Mouse (Mus musculus) heart, embryonic 10.5 days (tissue): ENCODE data around the gene Nmrk1. TPM values are rescaled to one million over a fixed set of nuclear protein-coding genes. Genes with fewer than 3 reads are reported as not detected.
"Not testable (repeated sequence)": the region's sequence is repeated elsewhere in the genome, so short reads cannot be mapped to it uniquely, and the experiment has no call there.

Source experiments
- DNase-seq: peaks from one replicate; pipeline ENCODE4 v3.0.0-alpha.2; 2017; ENCODE audit warnings: low spot score
- H3K27ac ChIP-seq: fragments of 300-500 bp; sonication (generic); 2 replicates; pipeline ENCODE4 v1.5.1; 2016; ENCODE audit warnings: mild to moderate bottlenecking
- H3K27me3 ChIP-seq: fragments of 300-500 bp; sonication (generic); 2 replicates; pipeline ENCODE4 v1.6.1; 2016; ENCODE audit warnings: mild to moderate bottlenecking; ENCODE audit not compliant: poor library complexity, insufficient read depth, severe bottlenecking
- H3K36me3 ChIP-seq: fragments of 300-500 bp; sonication (generic); 2 replicates; pipeline ENCODE4 v1.6.1; 2016; ENCODE audit warnings: mild to moderate bottlenecking, moderate library complexity
- H3K4me1 ChIP-seq: fragments of 300-500 bp; sonication (generic); 2 replicates; pipeline ENCODE4 v1.6.1; 2016; ENCODE audit warnings: mild to moderate bottlenecking
- H3K4me3 ChIP-seq: fragments of 300-500 bp; sonication (generic); 2 replicates; pipeline ENCODE4 v1.5.1; 2016; ENCODE audit warnings: mild to moderate bottlenecking, moderate library complexity
- H3K9me3 ChIP-seq: fragments of 300-500 bp; sonication (generic); 2 replicates; pipeline ENCODE4 v1.6.1; 2016; ENCODE audit warnings: mild to moderate bottlenecking, moderate library complexity
- WGBS: fragments of 180-500 bp; shearing (Covaris S2); methylation state at CpG from one replicate; pipeline ENCODE4 v1.1.7; 2016; 5-methylcytosine and 5-hydroxymethylcytosine counted together
- polyA plus RNA-seq: library from polyadenylated mRNA; unstranded; fragments of >200 nt; fragmentation: Nextera tagmentation; extraction: Ambion mirVana; gene quantifications from 2 replicates; pipeline ENCODE4 v1.2.1, GENCODE M21; 2016

Nmrk1 gene
- 6.0 and 6.7 TPM in 2 replicates for polyA plus RNA-seq

GRCm38 (mm10) chr19:18631644-18632219 lies at the start of gene Nmrk1, which contains the start of gene Ostf1:
Nmrk1 (plus strand) TSS chr19:18631950.
Ostf1 (minus strand) TSS chr19:18631823.
- Histone ChIP-seq H3K9me3 (no peaks in the 10 kb centered on the region), H3K4me3 (peak within 1 kb of the TSS; percentile 84), H3K27ac (peak within 1 kb of the TSS; percentile 89), H3K36me3 (no peaks in the 10 kb centered on the region), H3K4me1 (no peaks in the 10 kb centered on the region), H3K27me3 (peaks cover 14% of the 10 kb centered on the region)
- peak; percentile 97 for DNase-seq
- WGBS, result under 1% methylated on average over 51 of the region's 51 CpGs

GRCm38 (mm10) chr19:18582226-18582625 lies 49.5 kb upstream of the Nmrk1 start:
- H3K4me1 ChIP-seq, result no peaks in the 10 kb centered on the region; the same call in 1 of the 2 replicates
- H3K27ac ChIP-seq, result no peak overlapping the region
- H3K27me3 ChIP-seq, result no peaks in the 10 kb centered on the region
- peaks cover 5% of the 10 kb centered on the region; the same call in 1 of the 2 replicates for H3K36me3 ChIP-seq
- H3K4me3 ChIP-seq, result no peak overlapping the region
- DNase-seq, result no peak
- 91% methylated on average over 9 of the region's 9 CpGs for whole genome bisulfite sequencing
- H3K9me3 ChIP-seq, result no peaks in the 10 kb centered on the region

- no peak for DNase-seq
- Histone ChIP-seq H3K27me3 (no peaks in the 10 kb centered on the region), H3K4me3 (no peak overlapping the region), H3K36me3 (peaks cover 5% of the 10 kb centered on the region; the same call in 1 of the 2 replicates), H3K27ac (no peak overlapping the region), H3K4me1 (no peaks in the 10 kb centered on the region; the same call in 1 of the 2 replicates), H3K9me3 (no peaks in the 10 kb centered on the region)
- WGBS, result 84% methylated on average over 6 of the region's 6 CpGs
Measured at GRCm38 (mm10) chr19:18582887-18583286, 48.9 kb upstream of the Nmrk1 start.

- Histone ChIP-seq H3K4me3 (no peak overlapping the region), H3K27ac (no peak overlapping the region), H3K27me3 (no peaks in the 10 kb centered on the region), H3K9me3 (no peaks in the 10 kb centered on the region), H3K4me1 (no peaks in the 10 kb centered on the region), H3K36me3 (peaks cover 5% of the 10 kb centered on the region; the same call in 1 of the 2 replicates)
- WGBS, result 88% methylated on average over 4 of the region's 4 CpGs
- no peak for DNase-seq
Measured at GRCm38 (mm10) chr19:18583706-18584105, 48.0 kb upstream of the Nmrk1 start.

- Histone ChIP-seq H3K27me3 (no peaks in the 10 kb centered on the region), H3K36me3 (peaks cover 9% of the 10 kb centered on the region; the same call in 1 of the 2 replicates), H3K4me1 (no peaks in the 10 kb centered on the region), H3K4me3 (no peak overlapping the region), H3K27ac (no peak overlapping the region), H3K9me3 (no peaks in the 10 kb centered on the region)
- DNase-seq, result no peak
- WGBS, result 88% methylated on average over 7 of the region's 7 CpGs
Measured at GRCm38 (mm10) chr19:18584621-18585020, 47.1 kb upstream of the Nmrk1 start.

- WGBS, result 86% methylated on average over 9 of the region's 9 CpGs
- Histone ChIP-seq H3K9me3 (no peaks in the 10 kb centered on the region), H3K4me3 (no peak overlapping the region), H3K4me1 (peaks cover 4% of the 10 kb centered on the region), H3K27ac (no peak overlapping the region), H3K36me3 (peaks cover 9% of the 10 kb centered on the region; the same call in 1 of the 2 replicates), H3K27me3 (no peaks in the 10 kb centered on the region)
- DNase-seq, result no peak
Measured at GRCm38 (mm10) chr19:18587118-18587517, 44.6 kb upstream of the Nmrk1 start.

GRCm38 (mm10) chr19:18588243-18588642 lies 43.5 kb upstream of the Nmrk1 start:
- DNase-seq, result no peak
- H3K36me3 ChIP-seq, result peaks cover 9% of the 10 kb centered on the region; the same call in 1 of the 2 replicates
- H3K27ac ChIP-seq, result no peak overlapping the region
- 88% methylated on average over 1 of the region's 1 CpGs for WGBS
- no peak overlapping the region for H3K4me3 ChIP-seq
- H3K27me3 ChIP-seq, result no peaks in the 10 kb centered on the region
- H3K9me3 ChIP-seq, result no peaks in the 10 kb centered on the region
- H3K4me1 ChIP-seq, result peaks cover 4% of the 10 kb centered on the region

- not testable (repeated sequence) for DNase-seq, H3K4me3 ChIP-seq, H3K27ac ChIP-seq, H3K9me3 ChIP-seq, H3K4me1 ChIP-seq, H3K27me3 ChIP-seq, H3K36me3 ChIP-seq
- 94% methylated on average over 10 of the region's 10 CpGs for WGBS
Measured at GRCm38 (mm10) chr19:18588801-18589200, 42.9 kb upstream of the Nmrk1 start.

GRCm38 (mm10) chr19:18589276-18589675 lies 42.5 kb upstream of the Nmrk1 start:
- 87% methylated on average over 8 of the region's 8 CpGs for WGBS
- H3K27me3 ChIP-seq, result no peaks in the 10 kb centered on the region
- DNase-seq, result no peak
- peaks cover 9% of the 10 kb centered on the region; the same call in 1 of the 2 replicates for H3K36me3 ChIP-seq
- H3K4me3 ChIP-seq, result no peak overlapping the region
- H3K9me3 ChIP-seq, result no peaks in the 10 kb centered on the region
- peaks cover 4% of the 10 kb centered on the region for H3K4me1 ChIP-seq
- H3K27ac ChIP-seq, result no peak overlapping the region

GRCm38 (mm10) chr19:18590234-18590633 lies 41.5 kb upstream of the Nmrk1 start:
- no peak for DNase-seq
- Histone ChIP-seq H3K27ac (no peak overlapping the region), H3K4me1 (peaks cover 4% of the 10 kb centered on the region), H3K27me3 (no peaks in the 10 kb centered on the region), H3K9me3 (no peaks in the 10 kb centered on the region), H3K4me3 (no peak overlapping the region), H3K36me3 (peaks cover 4% of the 10 kb centered on the region; the same call in 1 of the 2 replicates)
- 85% methylated on average over 5 of the region's 5 CpGs for WGBS

- H3K4me1 ChIP-seq, result peaks cover 4% of the 10 kb centered on the region
- no peaks in the 10 kb centered on the region for H3K27me3 ChIP-seq
- no peak overlapping the region for H3K27ac ChIP-seq
- no peak for DNase-seq
- H3K9me3 ChIP-seq, result no peaks in the 10 kb centered on the region
- peaks cover 4% of the 10 kb centered on the region; the same call in 1 of the 2 replicates for H3K36me3 ChIP-seq
- H3K4me3 ChIP-seq, result no peak overlapping the region
- 61% methylated on average over 5 of the region's 5 CpGs for WGBS
Measured at GRCm38 (mm10) chr19:18590942-18591354, 40.8 kb upstream of the Nmrk1 start.

GRCm38 (mm10) chr19:18592919-18593318 lies 38.8 kb upstream of the Nmrk1 start:
- H3K27ac ChIP-seq, result no peak overlapping the region
- no peaks in the 10 kb centered on the region for H3K27me3 ChIP-seq
- peaks cover 4% of the 10 kb centered on the region; the same call in 1 of the 2 replicates for H3K36me3 ChIP-seq
- no peaks in the 10 kb centered on the region for H3K9me3 ChIP-seq
- H3K4me3 ChIP-seq, result no peak overlapping the region
- WGBS, result 71% methylated on average over 6 of the region's 6 CpGs
- H3K4me1 ChIP-seq, result peaks cover 4% of the 10 kb centered on the region
- DNase-seq, result no peak

- no peak overlapping the region for H3K4me3 ChIP-seq
- H3K4me1 ChIP-seq, result peaks cover 4% of the 10 kb centered on the region
- DNase-seq, result no peak
- H3K27me3 ChIP-seq, result no peaks in the 10 kb centered on the region
- WGBS, result 86% methylated on average over 10 of the region's 10 CpGs
- H3K9me3 ChIP-seq, result no peaks in the 10 kb centered on the region
- H3K36me3 ChIP-seq, result peaks cover 4% of the 10 kb centered on the region; the same call in 1 of the 2 replicates
- no peak overlapping the region for H3K27ac ChIP-seq
Measured at GRCm38 (mm10) chr19:18593722-18594121, 38.0 kb upstream of the Nmrk1 start.
